ENCODE assay signal across 8 mouse cellular contexts in genomic region chr8:70872643-70873363, GRCm38 (mm10). TPM values are rescaled to one million over a fixed set of nuclear protein-coding genes. Genes with fewer than 3 reads are reported as not detected.
DNase-seq lines count a peak whose midpoint lies in the region; ATAC-seq and TF ChIP-seq lines count a peak whose summit lies in the region.

No protein-coding gene starts in this region.

- H3K27me3 ChIP-seq in hindbrain, postnatal 0 days (ENCODE audit: insufficient read depth, low read length), result no peaks in the 10 kb centered on the region

- no peaks in the 10 kb centered on the region for H3K9me3 ChIP-seq in hindbrain, postnatal 0 days (ENCODE audit: low read length)

- no peaks in the 10 kb centered on the region for H3K4me1 ChIP-seq in brown adipose tissue, adult 24 weeks (ENCODE audit: control insufficient read depth, insufficient read depth, insufficient read length, low read length)
- H3K4me1 ChIP-seq in hindbrain, postnatal 0 days (ENCODE audit: insufficient read depth, low read length), result peaks cover 8% of the 10 kb centered on the region; the same call in 1 of the 2 replicates

- DNase-seq in left cerebral cortex, adult 2 months (ENCODE audit: extremely low spot score in 1 of 2, low spot score in 2 of 2), result no peak
- DNase-seq in left cerebral cortex, adult 18-20 months (ENCODE audit: low spot score in 2 of 2), result no peak
- no peak for DNase-seq in hindbrain, postnatal 0 days (ENCODE audit: low spot score)
- DNase-seq in naive thymus-derived CD4-positive, alpha-beta T cell, adult 2 months (ENCODE audit: low read depth), result peak; percentile 47
- DNase-seq in left cerebral cortex, postnatal 14 days (ENCODE audit: low spot score in 2 of 2), result no peak
- no peak for DNase-seq in cerebellum, adult 18-20 months
- DNase-seq in ovary, postnatal 14 days (ENCODE audit: low spot score), result no peak

- H3K36me3 ChIP-seq in hindbrain, postnatal 0 days (ENCODE audit: insufficient read depth, low read length), result no peaks in the 10 kb centered on the region

- peak overlapping the region; percentile 70 for H3K9ac ChIP-seq in hindbrain, postnatal 0 days (replicated peaks; ENCODE audit: low read length)

- peak overlapping the region; percentile 97 for H3K4me2 ChIP-seq in hindbrain, postnatal 0 days (ENCODE audit: low read depth, low read length)

- H3K4me3 ChIP-seq in left cerebral cortex, adult 2 months, result peak overlapping the region; percentile 99
- peak overlapping the region; percentile 81 for H3K4me3 ChIP-seq in brown adipose tissue, adult 24 weeks (ENCODE audit: insufficient read depth, low read depth, low read length)
- H3K4me3 ChIP-seq in hindbrain, postnatal 0 days (ENCODE audit: low read length), result peak overlapping the region; percentile 92

- no peak for TF ChIP-seq CTCF in left cerebral cortex, adult 2 months (IDR thresholded peaks at IDR 0.05)
- TF ChIP-seq CTCF in hindbrain, postnatal 0 days (IDR thresholded peaks at IDR 0.05; ENCODE audit: low read depth), result no peak

- H3K27ac ChIP-seq in left cerebral cortex, adult 2 months, result peak overlapping the region; percentile 96
- H3K27ac ChIP-seq in brown adipose tissue, adult 24 weeks (replicated peaks; ENCODE audit: low read depth, low read length), result peak overlapping the region; percentile 56
- H3K27ac ChIP-seq in hindbrain, postnatal 0 days, result peak overlapping the region; percentile 84

- intact Hi-C loops in left cerebral cortex, adult 2 months (cut with DNase I), result loop anchor here (1.0 kb wide), 1 partner anchor 24 kb away; the partner anchor contains the start of gene Rpl18a
- intact Hi-C loops in left cerebral cortex, postnatal 14 days (cut with DNase I), result loop anchor here (1.0 kb wide), 1 partner anchor 24 kb away; the partner anchor contains the start of gene Rpl18a

- no peak for ATAC-seq in hindbrain, postnatal 0 days

- 6% methylated on average over 31 of the region's 31 CpGs for WGBS in hindbrain, postnatal 0 days

RNA-seq across cellular contexts. Expression of gene Ccdc124, which starts 0.9 kb away (rescaled TPM):
- total RNA-seq in left cerebral cortex, adult 2 months (2021), result 10 to 100 TPM; 94.8 to 99.0 TPM
- total RNA-seq in left cerebral cortex, adult 18-20 months (2021), result 100 to 1,000 TPM; 101 to 102 TPM
- polyA plus RNA-seq in brown adipose tissue, adult 24 weeks (2012; ENCODE audit: insufficient read depth, insufficient read length, missing spikeins), result 54.5 and 60.6 TPM in 2 replicates
- 36.0 and 45.1 TPM in 2 replicates for total RNA-seq in hindbrain, postnatal 0 days (2014; rRNA removed)
- 145 and 154 TPM in 2 replicates for polyA plus RNA-seq in hindbrain, postnatal 0 days (2015; fragmentation: Nextera tagmentation; extraction: Ambion mirVana)
- total RNA-seq in left cerebral cortex, postnatal 14 days (2021), result 10 to 100 TPM; 85.4 to 87.5 TPM

RNA-seq across cellular contexts. Expression of gene Kcnn1, which starts 9.7 kb away (rescaled TPM):
- total RNA-seq in left cerebral cortex, adult 2 months (2021), result 10 to 100 TPM; 20.0 to 20.4 TPM
- total RNA-seq in left cerebral cortex, adult 18-20 months (2021), result 10 to 100 TPM; 17.4 to 19.3 TPM
- polyA plus RNA-seq in brown adipose tissue, adult 24 weeks (2012; ENCODE audit: insufficient read depth, insufficient read length, missing spikeins), result 5.8 and 6.0 TPM in 2 replicates
- 29.8 and 33.6 TPM in 2 replicates for total RNA-seq in hindbrain, postnatal 0 days (2014; rRNA removed)
- polyA plus RNA-seq in hindbrain, postnatal 0 days (2015; fragmentation: Nextera tagmentation; extraction: Ambion mirVana), result 7.8 and 10.8 TPM in 2 replicates
- total RNA-seq in left cerebral cortex, postnatal 14 days (2021), result 10 to 100 TPM; 17.2 to 19.2 TPM

RNA-seq across cellular contexts. Expression of gene Slc5a5, which starts 19.8 kb away (rescaled TPM):
- total RNA-seq in left cerebral cortex, adult 2 months (2021), result 10 to 100 TPM in 1 of 2 experiments, 1 to 10 TPM in 1; 9.9 to 10.3 TPM
- 10 to 100 TPM; 12.8 to 13.0 TPM for total RNA-seq in left cerebral cortex, adult 18-20 months (2021)
- not detected in 2 replicates for polyA plus RNA-seq in brown adipose tissue, adult 24 weeks (2012; ENCODE audit: insufficient read depth, insufficient read length, missing spikeins)
- total RNA-seq in hindbrain, postnatal 0 days (2014; rRNA removed), result 2.5 and 2.8 TPM in 2 replicates
- polyA plus RNA-seq in hindbrain, postnatal 0 days (2015; fragmentation: Nextera tagmentation; extraction: Ambion mirVana), result 4.2 and 4.3 TPM in 2 replicates
- 10 to 100 TPM in 1 of 2 experiments, 1 to 10 TPM in 1; 8.4 to 10.3 TPM for total RNA-seq in left cerebral cortex, postnatal 14 days (2021)

RNA-seq across cellular contexts. Expression of gene Rpl18a, which starts 24.4 kb away (rescaled TPM):
- total RNA-seq in left cerebral cortex, adult 2 months (2021), result 100 to 1,000 TPM; 588 to 633 TPM
- 100 to 1,000 TPM; 682 to 726 TPM for total RNA-seq in left cerebral cortex, adult 18-20 months (2021)
- 822 and 1,180 TPM in 2 replicates for polyA plus RNA-seq in brown adipose tissue, adult 24 weeks (2012; ENCODE audit: insufficient read depth, insufficient read length, missing spikeins)
- 1,411 and 1,940 TPM in 2 replicates for total RNA-seq in hindbrain, postnatal 0 days (2014; rRNA removed)
- polyA plus RNA-seq in hindbrain, postnatal 0 days (2015; fragmentation: Nextera tagmentation; extraction: Ambion mirVana), result 2,686 and 2,710 TPM in 2 replicates
- total RNA-seq in left cerebral cortex, postnatal 14 days (2021), result 100 to 1,000 TPM; 581 to 588 TPM

RNA-seq across cellular contexts. Expression of gene Map1s, which starts 32.9 kb away (rescaled TPM):
- total RNA-seq in left cerebral cortex, adult 2 months (2021), result 10 to 100 TPM; 80.4 to 95.7 TPM
- total RNA-seq in left cerebral cortex, adult 18-20 months (2021), result 10 to 100 TPM; 87.1 to 98.0 TPM
- 3.0 and 3.4 TPM in 2 replicates for polyA plus RNA-seq in brown adipose tissue, adult 24 weeks (2012; ENCODE audit: insufficient read depth, insufficient read length, missing spikeins)
- 98.1 and 98.6 TPM in 2 replicates for total RNA-seq in hindbrain, postnatal 0 days (2014; rRNA removed)
- 52.3 and 54.4 TPM in 2 replicates for polyA plus RNA-seq in hindbrain, postnatal 0 days (2015; fragmentation: Nextera tagmentation; extraction: Ambion mirVana)
- total RNA-seq in left cerebral cortex, postnatal 14 days (2021), result 10 to 100 TPM; 70.4 to 84.5 TPM
